Mouse (Mus musculus) liver, embryonic 12.5 days (tissue): ENCODE measurements at regions not wholly inside any gene's neighbourhood (a gene's known extent, or its start where the extent isn't known, plus 50 kb on each side); places are given as distances from the start of the nearest gene placed in this dataset.

Source experiments
- ATAC-seq: fragments of 200-750 bp; cut with Nextera tagmentation; 2 replicates; pipeline ENCODE4 v1.8.0; 2017; ENCODE audit warnings: moderate number of reproducible peaks, mild to moderate bottlenecking, moderate library complexity
- H3K27ac ChIP-seq: fragments of 300-500 bp; sonication (generic); 2 replicates; pipeline ENCODE4 v1.5.1; 2016; ENCODE audit warnings: mild to moderate bottlenecking
- H3K27me3 ChIP-seq: fragments of 300-500 bp; sonication (generic); replicated peaks from 2 replicates; pipeline ENCODE4 v1.6.1; 2016; ENCODE audit warnings: mild to moderate bottlenecking, moderate library complexity
- H3K36me3 ChIP-seq: fragments of 300-500 bp; sonication (generic); 2 replicates; pipeline ENCODE4 v1.6.1; 2016; ENCODE audit warnings: mild to moderate bottlenecking, moderate library complexity
- H3K4me1 ChIP-seq: fragments of 300-500 bp; sonication (generic); 2 replicates; pipeline ENCODE4 v1.6.1; 2016
- H3K4me2 ChIP-seq: fragments of 300-500 bp; sonication (generic); 2 replicates; pipeline ENCODE4 v1.6.1; 2016; ENCODE audit warnings: mild to moderate bottlenecking, moderate library complexity
- H3K4me3 ChIP-seq: fragments of 300-500 bp; sonication (generic); 2 replicates; pipeline ENCODE4 v1.5.1; 2016; ENCODE audit warnings: mild to moderate bottlenecking, moderate library complexity
- H3K9ac ChIP-seq: fragments of 300-500 bp; sonication (generic); 2 replicates; pipeline ENCODE4 v1.6.1; 2016; ENCODE audit warnings: mild to moderate bottlenecking, moderate library complexity
- H3K9me3 ChIP-seq: fragments of 300-500 bp; sonication (generic); replicated peaks from 2 replicates; pipeline ENCODE4 v1.6.1; 2016; ENCODE audit warnings: mild to moderate bottlenecking, moderate library complexity
- WGBS: fragments of 180-500 bp; shearing (Covaris S2); methylation state at CpG from one replicate; pipeline ENCODE4 v1.1.7; 2016; ENCODE audit not compliant: insufficient replicate concordance; 5-methylcytosine and 5-hydroxymethylcytosine counted together

GRCm38 (mm10) chr12:26129511-26129910 is 285.5 kb downstream of the Rnf144a start:
- no peak overlapping the region for H3K4me3 ChIP-seq
- 39% methylated on average over 4 of the region's 4 CpGs for WGBS

GRCm38 (mm10) chr12:26128851-26129250 is 286.2 kb downstream of the Rnf144a start:
- no peak for ATAC-seq

More at GRCm38 (mm10) chr12:26129511-26129910, 285.5 kb downstream of the Rnf144a start:
- no peaks in the 10 kb centered on the region for H3K36me3 ChIP-seq
- no peak overlapping the region for H3K27ac ChIP-seq
- no peaks in the 10 kb centered on the region for H3K9me3 ChIP-seq
- no peak for ATAC-seq
- H3K27me3 ChIP-seq = no peaks in the 10 kb centered on the region
- no peak overlapping the region for H3K9ac ChIP-seq
- H3K4me1 ChIP-seq = no peaks in the 10 kb centered on the region
- H3K4me2 ChIP-seq = no peak overlapping the region

GRCm38 (mm10) chr12:26126260-26126659 is 288.8 kb downstream of the Rnf144a start:
- no peaks in the 10 kb centered on the region for H3K9me3 ChIP-seq
- 70% methylated on average over 9 of the region's 9 CpGs for WGBS
- ATAC-seq = no peak

More at GRCm38 (mm10) chr12:26128851-26129250, 286.2 kb downstream of the Rnf144a start:
- H3K4me3 ChIP-seq = no peak overlapping the region
- H3K36me3 ChIP-seq = no peaks in the 10 kb centered on the region
- H3K27me3 ChIP-seq = no peaks in the 10 kb centered on the region
- no peak overlapping the region for H3K9ac ChIP-seq
- H3K9me3 ChIP-seq = no peaks in the 10 kb centered on the region
- no peak overlapping the region for H3K4me2 ChIP-seq
- no peak overlapping the region for H3K27ac ChIP-seq
- H3K4me1 ChIP-seq = no peaks in the 10 kb centered on the region

GRCm38 (mm10) chr12:26124211-26124610 is 290.8 kb downstream of the Rnf144a start:
- H3K27ac ChIP-seq = no peak overlapping the region
- no peak overlapping the region for H3K4me3 ChIP-seq
- no peaks in the 10 kb centered on the region for H3K9me3 ChIP-seq
- ATAC-seq = no peak
- no peak overlapping the region for H3K4me2 ChIP-seq
- no peaks in the 10 kb centered on the region for H3K36me3 ChIP-seq
- H3K27me3 ChIP-seq = no peaks in the 10 kb centered on the region
- no peaks in the 10 kb centered on the region for H3K4me1 ChIP-seq
- no peak overlapping the region for H3K9ac ChIP-seq
- 52% methylated on average over 2 of the region's 2 CpGs for WGBS

More at GRCm38 (mm10) chr12:26126260-26126659, 288.8 kb downstream of the Rnf144a start:
- no peak overlapping the region for H3K4me2 ChIP-seq
- no peaks in the 10 kb centered on the region for H3K27me3 ChIP-seq
- no peak overlapping the region for H3K27ac ChIP-seq
- H3K36me3 ChIP-seq = no peaks in the 10 kb centered on the region
- no peaks in the 10 kb centered on the region for H3K4me1 ChIP-seq
- H3K9ac ChIP-seq = no peak overlapping the region
- no peak overlapping the region for H3K4me3 ChIP-seq

GRCm38 (mm10) chr12:26115339-26115912 is 299.6 kb downstream of the Rnf144a start:
- H3K4me3 ChIP-seq = no peak overlapping the region
- H3K9me3 ChIP-seq = no peaks in the 10 kb centered on the region
- no peak overlapping the region for H3K27ac ChIP-seq
- H3K27me3 ChIP-seq = no peaks in the 10 kb centered on the region
- H3K4me1 ChIP-seq = no peaks in the 10 kb centered on the region
- H3K9ac ChIP-seq = no peak overlapping the region
- no peak overlapping the region for H3K4me2 ChIP-seq
- WGBS = 58% methylated on average over 9 of the region's 9 CpGs
- no peaks in the 10 kb centered on the region for H3K36me3 ChIP-seq
- ATAC-seq = no peak

- Histone ChIP-seq H3K4me3 (no peak overlapping the region), H3K36me3 (no peaks in the 10 kb centered on the region), H3K9ac (no peak overlapping the region), H3K27ac (no peak overlapping the region), H3K4me2 (no peak overlapping the region), H3K4me1 (no peaks in the 10 kb centered on the region), H3K9me3 (no peaks in the 10 kb centered on the region), H3K27me3 (no peaks in the 10 kb centered on the region)
- ATAC-seq = no peak
- 62% methylated on average over 8 of the region's 8 CpGs for WGBS
Observed at GRCm38 (mm10) chr12:26112166-26113019, 302.7 kb downstream of the Rnf144a start.

GRCm38 (mm10) chr12:26109866-26110265 is 305.2 kb downstream of the Rnf144a start:
- H3K4me2 ChIP-seq = no peak overlapping the region
- ATAC-seq = no peak
- no peaks in the 10 kb centered on the region for H3K9me3 ChIP-seq
- H3K36me3 ChIP-seq = no peaks in the 10 kb centered on the region
- no peaks in the 10 kb centered on the region for H3K27me3 ChIP-seq
- H3K4me3 ChIP-seq = no peak overlapping the region
- 68% methylated on average over 6 of the region's 6 CpGs for WGBS
- H3K4me1 ChIP-seq = no peaks in the 10 kb centered on the region
- H3K9ac ChIP-seq = no peak overlapping the region
- H3K27ac ChIP-seq = no peak overlapping the region

GRCm38 (mm10) chr12:26104372-26104771 is 310.7 kb downstream of the Rnf144a start:
- Histone ChIP-seq H3K9me3 (no peaks in the 10 kb centered on the region), H3K27ac (no peak overlapping the region), H3K4me2 (no peak overlapping the region), H3K4me3 (no peak overlapping the region), H3K9ac (no peak overlapping the region), H3K36me3 (no peaks in the 10 kb centered on the region), H3K4me1 (no peaks in the 10 kb centered on the region), H3K27me3 (no peaks in the 10 kb centered on the region)
- ATAC-seq = no peak
- 57% methylated on average over 3 of the region's 3 CpGs for WGBS

- 61% methylated on average over 4 of the region's 4 CpGs for WGBS
- no peak overlapping the region for H3K4me3 ChIP-seq
- H3K9ac ChIP-seq = no peak overlapping the region
- no peaks in the 10 kb centered on the region for H3K36me3 ChIP-seq
- no peak overlapping the region for H3K4me2 ChIP-seq
- no peaks in the 10 kb centered on the region for H3K27me3 ChIP-seq
- H3K9me3 ChIP-seq = no peaks in the 10 kb centered on the region
- H3K27ac ChIP-seq = no peak overlapping the region
- no peaks in the 10 kb centered on the region for H3K4me1 ChIP-seq
- ATAC-seq = no peak
Observed at GRCm38 (mm10) chr12:26102384-26102783, 312.7 kb downstream of the Rnf144a start.

- Histone ChIP-seq H3K4me2 (no peak overlapping the region), H3K27ac (no peak overlapping the region), H3K9me3 (no peaks in the 10 kb centered on the region), H3K4me3 (no peak overlapping the region), H3K36me3 (no peaks in the 10 kb centered on the region), H3K27me3 (no peaks in the 10 kb centered on the region), H3K4me1 (no peaks in the 10 kb centered on the region), H3K9ac (no peak overlapping the region)
- no peak for ATAC-seq
- 70% methylated on average over 2 of the region's 2 CpGs for WGBS
Observed at GRCm38 (mm10) chr12:26100140-26100539, 314.9 kb downstream of the Rnf144a start.

GRCm38 (mm10) chr12:26099176-26099575 is 315.9 kb downstream of the Rnf144a start:
- Histone ChIP-seq H3K4me3 (no peak overlapping the region), H3K36me3 (no peaks in the 10 kb centered on the region), H3K9ac (no peak overlapping the region), H3K4me1 (no peaks in the 10 kb centered on the region), H3K9me3 (no peaks in the 10 kb centered on the region), H3K4me2 (no peak overlapping the region), H3K27me3 (no peaks in the 10 kb centered on the region), H3K27ac (no peak overlapping the region)
- 64% methylated on average over 5 of the region's 5 CpGs for WGBS
- no peak for ATAC-seq

GRCm38 (mm10) chr12:26092311-26092710 is 322.7 kb downstream of the Rnf144a start:
- Histone ChIP-seq H3K4me3 (no peak overlapping the region), H3K36me3 (no peaks in the 10 kb centered on the region), H3K27me3 (no peaks in the 10 kb centered on the region), H3K27ac (no peak overlapping the region), H3K4me1 (no peaks in the 10 kb centered on the region), H3K9me3 (no peaks in the 10 kb centered on the region), H3K9ac (no peak overlapping the region), H3K4me2 (no peak overlapping the region)
- no peak for ATAC-seq
- WGBS = 57% methylated on average over 5 of the region's 5 CpGs
